24 mouse cellular contexts compared by ENCODE assay signal in the genomic region with DNA sequence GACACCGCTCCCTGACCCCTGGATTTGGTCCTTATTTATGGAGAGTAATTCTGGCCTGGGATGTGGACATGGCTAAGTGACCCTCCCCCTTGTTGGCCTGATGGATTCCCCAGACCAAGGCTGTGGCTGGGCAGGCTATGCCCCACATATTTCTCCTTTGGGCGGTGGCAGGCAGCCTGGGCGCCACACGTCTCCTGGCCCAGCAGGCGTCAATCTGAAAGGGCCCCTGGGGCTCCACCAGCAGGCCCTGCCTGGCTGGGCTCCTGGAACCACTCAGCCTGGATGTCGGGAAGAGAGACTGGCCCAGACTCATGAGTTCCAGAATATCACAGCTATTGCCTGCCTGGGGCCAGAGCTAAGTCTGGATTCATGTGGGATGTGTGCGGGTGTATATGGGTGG. TPM values are rescaled to one million over a fixed set of nuclear protein-coding genes. Genes with fewer than 3 reads are reported as not detected.
A peak's percentile ranks its signal among the peaks of the same experiment; 100 is the strongest.
DNase-seq lines count a peak whose midpoint lies in the region; ATAC-seq lines count a peak whose summit lies in the region.
"Had no signal": no experiment of that assay in that cellular context is flagged by ENCODE, and none has a peak within 500 bp of the region (broad histone marks: within the 10 kb centered on the region; RNA-seq: fewer than 3 reads in every experiment).

No protein-coding gene starts in this region.

- H3K9ac ChIP-seq in limb, embryonic 13.5 days, result no peak overlapping the region
- H3K9ac ChIP-seq: hindbrain, embryonic 13.5 days had no signal

- peak; percentile 56 for DNase-seq in adrenal gland, postnatal 10 days
- no peak for DNase-seq in adrenal gland, adult (ENCODE audit: inconsistent age in 2 of 2, low spot score in 1 of 2)
- peak; percentile 61 for DNase-seq in gastrocnemius, postnatal 25 days
- DNase-seq in gastrocnemius, postnatal 10 days, result no peak
- DNase-seq in limb, embryonic 10.5 days (ENCODE audit: low spot score), result no peak
- no peak for DNase-seq in left cerebral cortex, adult 9 months (ENCODE audit: low spot score in 2 of 2)
- DNase-seq in lung, postnatal 25 days (ENCODE audit: low spot score), result no peak
- DNase-seq: adrenal gland, postnatal 14 days; B cell, adult 2 months; cerebellum, adult 18-20 months; cerebellum, adult 9-11 months; heart, postnatal 14 days; kidney, adult 8-10 months had no signal

- peak overlapping the region; percentile 35; the same call in 1 of the 2 replicates for H3K27ac ChIP-seq in limb, embryonic 13.5 days
- no peak overlapping the region for H3K27ac ChIP-seq in limb, embryonic 10.5 days
- H3K27ac ChIP-seq: embryonic facial prominence, embryonic 10.5 days; forebrain, embryonic 10.5 days; hindbrain, embryonic 13.5 days; hindbrain, postnatal 0 days had no signal

- WGBS in limb, embryonic 13.5 days, result 66% methylated on average over 7 of the region's 7 CpGs
- WGBS in limb, embryonic 10.5 days, result 81% methylated on average over 7 of the region's 7 CpGs

- peaks cover 42% of the 10 kb centered on the region for H3K4me1 ChIP-seq in limb, embryonic 13.5 days
- peaks cover 45% of the 10 kb centered on the region for H3K4me1 ChIP-seq in limb, embryonic 10.5 days

- H3K36me3 ChIP-seq in limb, embryonic 13.5 days, result no peaks in the 10 kb centered on the region
- H3K36me3 ChIP-seq in limb, embryonic 10.5 days, result no peaks in the 10 kb centered on the region
- H3K36me3 ChIP-seq: embryonic facial prominence, embryonic 10.5 days; forebrain, embryonic 10.5 days; G1E; hindbrain, embryonic 13.5 days had no signal

- H3K4me3 ChIP-seq in limb, embryonic 13.5 days, result no peak overlapping the region
- H3K4me3 ChIP-seq in limb, embryonic 10.5 days, result no peak overlapping the region
- H3K4me3 ChIP-seq: embryonic facial prominence, embryonic 10.5 days; forebrain, embryonic 10.5 days; hindbrain, embryonic 13.5 days had no signal

- H3K27me3 ChIP-seq in limb, embryonic 13.5 days, result peaks cover 42% of the 10 kb centered on the region
- peaks cover 56% of the 10 kb centered on the region for H3K27me3 ChIP-seq in limb, embryonic 10.5 days (ENCODE audit: low read depth, poor library complexity, severe bottlenecking)

- ATAC-seq in limb, embryonic 13.5 days (ENCODE audit: low FRiP score, low read depth), result no peak
- ATAC-seq: CD4-positive, CD25-positive, alpha-beta regulatory T cell, adult 4 months; forebrain, embryonic 14.5 days; hindbrain, postnatal 0 days; intestine, postnatal 0 days had no signal

- no peaks in the 10 kb centered on the region for H3K9me3 ChIP-seq in limb, embryonic 13.5 days
- H3K9me3 ChIP-seq in limb, embryonic 10.5 days (replicated peaks), result no peaks in the 10 kb centered on the region
- H3K9me3 ChIP-seq: embryonic facial prominence, embryonic 10.5 days; forebrain, embryonic 10.5 days; hindbrain, embryonic 13.5 days had no signal

- H3K4me2 ChIP-seq in limb, embryonic 13.5 days (replicated peaks), result no peak overlapping the region
- H3K4me2 ChIP-seq: hindbrain, embryonic 13.5 days had no signal

RNA-seq across cellular contexts. Expression of a gene that starts 2.9 kb away (rescaled TPM):
- total RNA-seq in adrenal gland, postnatal 10 days (2021), result 1 to 10 TPM in 1 of 2 experiments, under 1 TPM in 1; 0.97 to 2.0 TPM
- total RNA-seq in gastrocnemius, postnatal 25 days (2021), result 10 to 100 TPM in 1 of 2 experiments, 1 to 10 TPM in 1; 5.9 to 14.7 TPM
- total RNA-seq in gastrocnemius, postnatal 10 days (2021), result 10 to 100 TPM; 18.4 to 20.2 TPM
- polyA plus RNA-seq in limb, embryonic 13.5 days (2015; fragmentation: Nextera tagmentation; extraction: Ambion mirVana), result 26.4 and 40.8 TPM in 2 replicates
- polyA plus RNA-seq in limb, embryonic 10.5 days (2016; fragmentation: Nextera tagmentation; extraction: Ambion mirVana), result 0.08 and 0.35 TPM in 2 replicates
- total RNA-seq: adrenal gland, postnatal 14 days; G1E had no signal
- polyA plus RNA-seq: forebrain, embryonic 14.5 days had no signal

RNA-seq across cellular contexts. Expression of a gene that starts 17.4 kb away (rescaled TPM):
- 10 to 100 TPM; 49.1 to 51.4 TPM for total RNA-seq in adrenal gland, postnatal 10 days (2021)
- 10 to 100 TPM; 28.9 to 29.5 TPM for total RNA-seq in gastrocnemius, postnatal 25 days (2021)
- 10 to 100 TPM; 34.2 to 37.3 TPM for total RNA-seq in gastrocnemius, postnatal 10 days (2021)
- 18.7 and 19.5 TPM in 2 replicates for polyA plus RNA-seq in limb, embryonic 13.5 days (2015; fragmentation: Nextera tagmentation; extraction: Ambion mirVana)
- polyA plus RNA-seq in limb, embryonic 10.5 days (2016; fragmentation: Nextera tagmentation; extraction: Ambion mirVana), result 25.6 and 26.7 TPM in 2 replicates

RNA-seq across cellular contexts. Expression of a gene that starts 40.9 kb away (rescaled TPM):
- 1 to 10 TPM in 1 of 2 experiments, under 1 TPM in 1; 0.88 to 1.2 TPM for total RNA-seq in adrenal gland, postnatal 10 days (2021)
- total RNA-seq in gastrocnemius, postnatal 25 days (2021), result 1 to 10 TPM in 1 of 2 experiments, under 1 TPM in 1; 0.72 to 2.5 TPM
- total RNA-seq in gastrocnemius, postnatal 10 days (2021), result 1 to 10 TPM; 3.9 to 5.3 TPM
- 0.78 and 2.7 TPM in 2 replicates for polyA plus RNA-seq in limb, embryonic 13.5 days (2015; fragmentation: Nextera tagmentation; extraction: Ambion mirVana)
- 7.9 and 13.8 TPM in 2 replicates for polyA plus RNA-seq in limb, embryonic 10.5 days (2016; fragmentation: Nextera tagmentation; extraction: Ambion mirVana)
- total RNA-seq: G1E; heart, postnatal 14 days; hematopoietic stem cell, adult 5-6 weeks had no signal
- polyA plus RNA-seq: embryonic facial prominence, embryonic 14.5 days; G1E; intestine, postnatal 0 days had no signal

RNA-seq across cellular contexts. Expression of a gene that starts 54.9 kb away (rescaled TPM):
- 1 to 10 TPM; 2.3 to 3.7 TPM for total RNA-seq in adrenal gland, postnatal 10 days (2021)
- 10 to 100 TPM; 13.8 to 15.8 TPM for total RNA-seq in gastrocnemius, postnatal 25 days (2021)
- total RNA-seq in gastrocnemius, postnatal 10 days (2021), result 10 to 100 TPM; 20.0 to 23.6 TPM
- 10.0 and 10.2 TPM in 2 replicates for polyA plus RNA-seq in limb, embryonic 13.5 days (2015; fragmentation: Nextera tagmentation; extraction: Ambion mirVana)
- polyA plus RNA-seq in limb, embryonic 10.5 days (2016; fragmentation: Nextera tagmentation; extraction: Ambion mirVana), result 3.2 and 4.6 TPM in 2 replicates
- total RNA-seq: hematopoietic stem cell, adult 5-6 weeks had no signal
- polyA plus RNA-seq: CD4-positive, CD25-positive, alpha-beta regulatory T cell, adult 4 months; G1E had no signal

Comparison
In these comparisons a context has a peak if more than half of its experiments do, and no peak if none do; other contexts are left out.
1. DNase-seq: peak in adrenal gland, postnatal 10 days (single experiment) and gastrocnemius, postnatal 25 days (single experiment); none in adrenal gland, adult (0 of 2), gastrocnemius, postnatal 10 days (single experiment), limb, embryonic 10.5 days (single experiment), left cerebral cortex, adult 9 months (0 of 2) and lung, postnatal 25 days (single experiment).